27 mouse cellular contexts compared by ENCODE assay signal in genomic region chr9:58278313-58278712, GRCm38 (mm10). TPM values are rescaled to one million over a fixed set of nuclear protein-coding genes. Genes with fewer than 3 reads are reported as not detected.
"Had no signal": no experiment of that assay in that cellular context is flagged by ENCODE, and none has a peak within 500 bp of the region (broad histone marks: within the 10 kb centered on the region; RNA-seq: fewer than 3 reads in every experiment).

No protein-coding gene starts in this region.

- ATAC-seq: hindbrain, embryonic 16.5 days; inflammation-experienced regulatory T-cells, adult 6 months; intestine, embryonic 15.5 days; liver, embryonic 12.5 days had no signal

- H3K27me3 ChIP-seq: heart, embryonic 12.5 days; hindbrain, embryonic 12.5 days; intestine, embryonic 15.5 days; kidney, embryonic 15.5 days; limb, embryonic 13.5 days; limb, embryonic 15.5 days; liver, embryonic 12.5 days had no signal

- DNase-seq: gastrocnemius, postnatal 14 days; gastrocnemius, postnatal 36 days; heart, adult 11 months; heart, adult 2 months; heart, postnatal 10 days; heart, postnatal 4 days; kidney, adult 11 months; kidney, adult 2 months; kidney, adult 9 months; kidney, postnatal 14 days; kidney, postnatal 36 days; left cerebral cortex, postnatal 4 days had no signal

- H3K36me3 ChIP-seq: heart, embryonic 12.5 days; hindbrain, embryonic 10.5 days; hindbrain, embryonic 12.5 days; intestine, embryonic 15.5 days; kidney, embryonic 15.5 days; limb, embryonic 13.5 days; limb, embryonic 15.5 days; liver, embryonic 12.5 days had no signal

- H3K9ac ChIP-seq: heart, embryonic 12.5 days; hindbrain, embryonic 12.5 days; hindbrain, embryonic 14.5 days; intestine, embryonic 15.5 days; kidney, embryonic 15.5 days; limb, embryonic 13.5 days; limb, embryonic 15.5 days; liver, embryonic 12.5 days; liver, embryonic 14.5 days had no signal

- H3K4me2 ChIP-seq: heart, embryonic 12.5 days; hindbrain, embryonic 12.5 days; hindbrain, embryonic 14.5 days; intestine, embryonic 15.5 days; kidney, embryonic 15.5 days; limb, embryonic 13.5 days; limb, embryonic 15.5 days; liver, embryonic 12.5 days had no signal

- H3K9me3 ChIP-seq: heart, embryonic 12.5 days; hindbrain, embryonic 10.5 days; hindbrain, embryonic 12.5 days; intestine, embryonic 15.5 days; kidney, embryonic 15.5 days; limb, embryonic 13.5 days; limb, embryonic 15.5 days; liver, embryonic 12.5 days had no signal

- H3K4me3 ChIP-seq: heart, adult 2 months; heart, embryonic 12.5 days; hindbrain, embryonic 10.5 days; hindbrain, embryonic 12.5 days; intestine, embryonic 15.5 days; kidney, embryonic 15.5 days; layer of hippocampus, adult 2 months; left cerebral cortex, adult 2 months; limb, embryonic 13.5 days; limb, embryonic 15.5 days; liver, embryonic 12.5 days had no signal

- H3K27ac ChIP-seq: heart, adult 2 months; hindbrain, embryonic 10.5 days; hindbrain, embryonic 12.5 days; hindbrain, embryonic 14.5 days; intestine, embryonic 15.5 days; kidney, embryonic 15.5 days; kidney, postnatal 0 days; layer of hippocampus, adult 2 months; left cerebral cortex, adult 2 months; limb, embryonic 13.5 days; limb, embryonic 15.5 days; liver, embryonic 12.5 days; liver, embryonic 14.5 days had no signal

RNA-seq across cellular contexts. Expression of gene Loxl1, which starts 34.7 kb away (rescaled TPM):
- polyA plus RNA-seq: inflammation-experienced regulatory T-cells, adult 6 months had no signal
